Mouse (Mus musculus): ENCODE data around the gene Ifngr2.

- TF ChIP-seq POLR2A (IDR thresholded peaks at IDR 0.05; ENCODE audit: extremely low read depth, insufficient read depth, low read length) (no peak), CTCF (IDR thresholded peaks at IDR 0.05; ENCODE audit: low read depth, low read length) (no peak)
Observed at GRCm38 (mm10) chr16:91599242-91599641, 52.4 kb downstream of the Ifngr2 start.

Measured in liver, adult 2 months (tissue).